ENCODE assay signal across 9 mouse cellular contexts in genomic region chr7:109480765-109481197, GRCm38 (mm10). TPM values are rescaled to one million over a fixed set of nuclear protein-coding genes. Genes with fewer than 3 reads are reported as not detected.
DNase-seq lines count a peak whose midpoint lies in the region; ATAC-seq lines count a peak whose summit lies in the region.
"Had no signal": no experiment of that assay in that cellular context is flagged by ENCODE, and none has a peak within 500 bp of the region (broad histone marks: within the 10 kb centered on the region; RNA-seq: fewer than 3 reads in every experiment).

No protein-coding gene starts in this region.

- no peak overlapping the region for H3K9ac ChIP-seq in lung, embryonic 15.5 days

- WGBS in hindbrain, embryonic 10.5 days = 28% methylated on average over 7 of the region's 7 CpGs
- WGBS in lung, embryonic 15.5 days = 26% methylated on average over 7 of the region's 7 CpGs

- ATAC-seq in lung, embryonic 15.5 days (ENCODE audit: borderline replicate concordance, extremely low read depth, low FRiP score, low TSS enrichment) = 0 out of 2 replicates have a peak, but pooled peaks have one; percentile 40
- no peak for ATAC-seq in erythroblast, adult 5-6 weeks (replicated peaks; ENCODE audit: low FRiP score, poor library complexity, severe bottlenecking)

- H3K4me1 ChIP-seq in hindbrain, embryonic 10.5 days (replicated peaks) = peaks cover 9% of the 10 kb centered on the region
- H3K4me1 ChIP-seq in lung, embryonic 15.5 days = no peaks in the 10 kb centered on the region

- peak overlapping the region; percentile 17 for H3K4me2 ChIP-seq in lung, embryonic 15.5 days

- peak; percentile 30 to 43 for DNase-seq in left cerebral cortex, postnatal 10 days (ENCODE audit: extremely low spot score in 1 of 2, low spot score in 2 of 2)
- no peak for DNase-seq in left cerebral cortex, postnatal 36 days (ENCODE audit: low spot score in 2 of 2)
- DNase-seq in embryo, embryonic 9.5 days (ENCODE audit: extremely low spot score) = peak; percentile 41
- DNase-seq in hindbrain, embryonic 10.5 days (ENCODE audit: low spot score) = peak; percentile 31
- DNase-seq in retina, postnatal 1 day = peak; percentile 88
- DNase-seq in urinary bladder, postnatal 25 days (ENCODE audit: low spot score) = no peak

- intact Hi-C loops in left cerebral cortex, postnatal 10 days (cut with DNase I) = no loop called here
- intact Hi-C loops in left cerebral cortex, postnatal 36 days (cut with DNase I) = no loop called here

- no peaks in the 10 kb centered on the region for H3K9me3 ChIP-seq in hindbrain, embryonic 10.5 days
- no peaks in the 10 kb centered on the region for H3K9me3 ChIP-seq in lung, embryonic 15.5 days

- H3K4me3 ChIP-seq in hindbrain, embryonic 10.5 days = peak overlapping the region; percentile 34
- H3K4me3 ChIP-seq in lung, embryonic 15.5 days = no peak overlapping the region

- no peak overlapping the region for H3K27ac ChIP-seq in hindbrain, embryonic 10.5 days
- H3K27ac ChIP-seq in lung, embryonic 15.5 days = no peak overlapping the region

- H3K27me3 ChIP-seq in hindbrain, embryonic 10.5 days (ENCODE audit: insufficient read depth, poor library complexity, severe bottlenecking) = no peaks in the 10 kb centered on the region
- no peaks in the 10 kb centered on the region for H3K27me3 ChIP-seq in lung, embryonic 15.5 days

- H3K36me3 ChIP-seq in hindbrain, embryonic 10.5 days = no peaks in the 10 kb centered on the region
- no peaks in the 10 kb centered on the region for H3K36me3 ChIP-seq in lung, embryonic 15.5 days

RNA-seq across cellular contexts. Expression of gene Trim66, which starts 27.2 kb away (rescaled TPM):
- total RNA-seq in left cerebral cortex, postnatal 10 days (2021) = 1 to 10 TPM; 8.3 to 8.5 TPM
- total RNA-seq in left cerebral cortex, postnatal 36 days (2021) = 10 to 100 TPM; 18.0 to 19.4 TPM
- 0.07 and 0.08 TPM in 2 replicates for polyA plus RNA-seq in hindbrain, embryonic 10.5 days (2016; fragmentation: Nextera tagmentation; extraction: Ambion mirVana)
- polyA plus RNA-seq in lung, embryonic 15.5 days (2015; fragmentation: Nextera tagmentation; extraction: Ambion mirVana) = 0.02 and 0.03 TPM in 2 replicates
- total RNA-seq in erythroblast, adult 5-6 weeks (2015; ENCODE audit: low replicate concordance) = not detected in 2 replicates
- total RNA-seq in erythroblast, adult 5-6 weeks (2017; ENCODE audit: low replicate concordance) = not detected in 2 replicates
- polyA plus RNA-seq: limb, embryonic 11.5 days had no signal

RNA-seq across cellular contexts. Expression of gene Rpl27a, which starts 38.2 kb away (rescaled TPM):
- 100 to 1,000 TPM; 136 TPM for total RNA-seq in left cerebral cortex, postnatal 10 days (2021)
- 100 to 1,000 TPM; 130 to 132 TPM for total RNA-seq in left cerebral cortex, postnatal 36 days (2021)
- polyA plus RNA-seq in hindbrain, embryonic 10.5 days (2016; fragmentation: Nextera tagmentation; extraction: Ambion mirVana) = 101 and 126 TPM in 2 replicates
- 136 and 146 TPM in 2 replicates for polyA plus RNA-seq in lung, embryonic 15.5 days (2015; fragmentation: Nextera tagmentation; extraction: Ambion mirVana)
- total RNA-seq in erythroblast, adult 5-6 weeks (2015; ENCODE audit: low replicate concordance) = 123 and 147 TPM in 2 replicates
- total RNA-seq in erythroblast, adult 5-6 weeks (2017; ENCODE audit: low replicate concordance) = 99.9 and 139 TPM in 2 replicates

RNA-seq across cellular contexts. Expression of gene Stk33, which starts 41.9 kb away (rescaled TPM):
- total RNA-seq in left cerebral cortex, postnatal 10 days (2021) = 1 to 10 TPM; 1.9 to 2.1 TPM
- total RNA-seq in left cerebral cortex, postnatal 36 days (2021) = under 1 TPM; 0.70 to 0.76 TPM
- polyA plus RNA-seq in hindbrain, embryonic 10.5 days (2016; fragmentation: Nextera tagmentation; extraction: Ambion mirVana) = 6.7 and 14.7 TPM in 2 replicates
- polyA plus RNA-seq in lung, embryonic 15.5 days (2015; fragmentation: Nextera tagmentation; extraction: Ambion mirVana) = 2.2 and 2.3 TPM in 2 replicates
- total RNA-seq in erythroblast, adult 5-6 weeks (2015; ENCODE audit: low replicate concordance) = not detected in 2 replicates
- total RNA-seq in erythroblast, adult 5-6 weeks (2017; ENCODE audit: low replicate concordance) = not detected in 2 replicates

Comparison
In these comparisons a context has a peak if more than half of its experiments do, and no peak if none do; other contexts are left out.
1. DNase-seq: peak in left cerebral cortex, postnatal 10 days (2 of 2), embryo, embryonic 9.5 days (single experiment), hindbrain, embryonic 10.5 days (single experiment) and retina, postnatal 1 day (single experiment); none in left cerebral cortex, postnatal 36 days (0 of 2) and urinary bladder, postnatal 25 days (single experiment).
2. RNA of gene Trim66, which starts 27.2 kb away (total RNA-seq): 18.0 to 19.4 TPM in left cerebral cortex, postnatal 36 days and 8.3 to 8.5 TPM in left cerebral cortex, postnatal 10 days; not detected in erythroblast, adult 5-6 weeks; every median in the first group is over 4 times any median in the second.